Mouse (Mus musculus): ENCODE measurements around the gene Olfr70. TPM values are rescaled to one million over a fixed set of nuclear protein-coding genes. Genes with fewer than 3 reads are reported as not detected.

Gene Olfr70
- total and polyA plus RNA-seq, 3 experiments: not detected

DNA sequence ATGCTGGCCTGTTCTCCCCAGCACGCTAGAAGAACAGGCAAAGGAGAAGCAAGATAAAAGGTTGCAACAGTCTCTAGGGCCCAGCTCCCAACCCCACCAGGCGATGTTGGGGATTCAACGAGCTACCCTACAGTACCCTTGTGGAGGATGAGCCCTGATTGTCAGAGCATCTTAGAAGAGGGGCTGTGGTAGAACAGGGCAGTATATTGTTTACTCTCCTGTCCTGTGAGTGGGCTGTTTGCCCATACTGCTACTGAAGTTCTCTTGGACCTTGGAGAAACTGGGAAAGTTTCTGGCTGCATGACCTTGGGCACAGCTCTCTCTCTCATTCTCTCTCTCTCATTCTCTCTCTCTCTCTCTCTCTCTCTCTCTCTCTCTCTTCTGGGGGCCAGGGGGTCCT is 28.5 kb upstream of the Olfr70 start:
- in situ Hi-C loops (cut with MboI; ENCODE audit: low pct_ligation_motif_present, low pct_unique_long_range_greater_than_20kb, low sequenced_read_pairs): loop anchor here (25.0 kb wide), 1 partner anchor 258 kb away; the partner anchor contains the start of gene Ccin
- Histone ChIP-seq H3K4me2 (ENCODE audit: insufficient read depth, low read depth, poor library complexity, severe bottlenecking) (no peak overlapping the region), H3K27me3 (replicated peaks) (peaks cover 91% of the 10 kb centered on the region), H3K9me3 (replicated peaks; ENCODE audit: low read length) (no peaks in the 10 kb centered on the region), H3K79me2 (replicated peaks; ENCODE audit: control insufficient read depth, extremely low read depth, insufficient read depth, poor library complexity, severe bottlenecking) (no peaks in the 10 kb centered on the region), H3K9ac (ENCODE audit: insufficient read depth, low read depth) (no peak overlapping the region), H3K4me1 (ENCODE audit: control insufficient read depth in 1 of 2, insufficient read depth in 2 of 2) (no peaks in the 10 kb centered on the region), H3K27ac (ENCODE audit: insufficient read depth, low read depth) (no peak overlapping the region), H3K4me3 (replicated peaks in 1 of 3; ENCODE audit: low read depth in 2 of 3, low read length in 2 of 3, poor library complexity in 1 of 3) (no peak overlapping the region), H3K36me3 (replicated peaks in 1 of 2; ENCODE audit: control insufficient read depth in 1 of 2, insufficient read depth in 1 of 2, low read length in 1 of 2) (no peaks in the 10 kb centered on the region)
- dilution Hi-C loops (cut with MboI; ENCODE audit: extremely low pct_ligation_motif_present, extremely low pct_unique_long_range_greater_than_20kb, low sequenced_read_pairs): no loop called here
- TF ChIP-seq MAZ (IDR thresholded peaks at IDR 0.05; ENCODE audit: low read depth, low read length): no peak
- TF ChIP-seq MEF2A (IDR thresholded peaks at IDR 0.05; ENCODE audit: borderline replicate concordance, low read depth, low read length): no peak
- no peak for TF ChIP-seq USF1 (IDR thresholded peaks at IDR 0.05; ENCODE audit: low read depth, low read length)
- TF ChIP-seq ZKSCAN1 (IDR thresholded peaks at IDR 0.05; ENCODE audit: borderline replicate concordance, low read depth, low read length): no peak
- no peak for TF ChIP-seq JUND (conservative IDR thresholded peaks at IDR 0.05; ENCODE audit: low read depth, low read length)
- TF ChIP-seq CTCF (conservative IDR thresholded peaks at IDR 0.05 in 1 of 2, IDR thresholded peaks at IDR 0.05 in 1 of 2; ENCODE audit: low read depth in 2 of 2, low read length in 2 of 2): no peak
- no peak for TF ChIP-seq BHLHE40 (IDR thresholded peaks at IDR 0.05; ENCODE audit: low read depth, low read length)
- no peak for TF ChIP-seq POLR2A (IDR thresholded peaks at IDR 0.05; ENCODE audit: low read depth, low read length)
- no peak for DNase-seq (ENCODE audit: extremely low read depth)

DNA sequence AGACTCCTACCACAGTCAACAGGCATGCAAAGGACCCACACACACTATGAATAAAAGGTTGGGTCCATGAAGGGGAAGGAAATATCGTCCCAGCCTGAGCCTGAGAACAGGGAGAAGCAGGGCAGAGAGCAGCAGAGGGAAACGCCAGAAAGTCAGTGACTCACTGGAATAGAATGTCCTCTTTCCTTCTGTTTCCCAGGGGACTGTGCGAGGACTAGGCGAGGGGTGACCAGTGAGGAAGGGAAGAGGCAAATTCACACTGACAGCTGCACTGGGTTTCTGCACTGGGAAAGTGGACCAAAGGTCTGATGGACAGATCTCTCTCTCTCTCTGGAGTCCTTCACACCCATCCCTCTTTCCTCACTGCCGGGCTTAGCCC is 28.0 kb upstream of the Olfr70 start:
- no peaks in the 10 kb centered on the region for H3K36me3 ChIP-seq (replicated peaks in 1 of 2; ENCODE audit: control insufficient read depth in 1 of 2, insufficient read depth in 1 of 2, low read length in 1 of 2)
- no peaks in the 10 kb centered on the region for H3K9me3 ChIP-seq (replicated peaks; ENCODE audit: low read length)
- no peak for DNase-seq (ENCODE audit: extremely low read depth)
- no peak overlapping the region for H3K4me3 ChIP-seq (replicated peaks in 1 of 3; ENCODE audit: low read depth in 2 of 3, low read length in 2 of 3, poor library complexity in 1 of 3)
- H3K4me1 ChIP-seq (ENCODE audit: control insufficient read depth in 1 of 2, insufficient read depth in 2 of 2): no peaks in the 10 kb centered on the region
- in situ Hi-C loops (cut with MboI; ENCODE audit: low pct_ligation_motif_present, low pct_unique_long_range_greater_than_20kb, low sequenced_read_pairs): loop anchor here (25.0 kb wide), 1 partner anchor 259 kb away; the partner anchor contains the start of gene Ccin
- dilution Hi-C loops (cut with MboI; ENCODE audit: extremely low pct_ligation_motif_present, extremely low pct_unique_long_range_greater_than_20kb, low sequenced_read_pairs): no loop called here
- no peak overlapping the region for H3K9ac ChIP-seq (ENCODE audit: insufficient read depth, low read depth)
- TF ChIP-seq CHD2 (IDR thresholded peaks at IDR 0.05; ENCODE audit: low read length) (no peak), SIN3A (IDR thresholded peaks at IDR 0.05; ENCODE audit: low read length) (no peak), E2F4 (IDR thresholded peaks at IDR 0.05; ENCODE audit: insufficient replicate concordance, low read depth, low read length) (no peak), ZKSCAN1 (IDR thresholded peaks at IDR 0.05; ENCODE audit: borderline replicate concordance, low read depth, low read length) (no peak)
- no peak overlapping the region for H3K27ac ChIP-seq (ENCODE audit: insufficient read depth, low read depth)
- H3K4me2 ChIP-seq (ENCODE audit: insufficient read depth, low read depth, poor library complexity, severe bottlenecking): no peak overlapping the region
- no peaks in the 10 kb centered on the region for H3K79me2 ChIP-seq (replicated peaks; ENCODE audit: control insufficient read depth, extremely low read depth, insufficient read depth, poor library complexity, severe bottlenecking)
- H3K27me3 ChIP-seq (replicated peaks): peaks cover 89% of the 10 kb centered on the region

DNA sequence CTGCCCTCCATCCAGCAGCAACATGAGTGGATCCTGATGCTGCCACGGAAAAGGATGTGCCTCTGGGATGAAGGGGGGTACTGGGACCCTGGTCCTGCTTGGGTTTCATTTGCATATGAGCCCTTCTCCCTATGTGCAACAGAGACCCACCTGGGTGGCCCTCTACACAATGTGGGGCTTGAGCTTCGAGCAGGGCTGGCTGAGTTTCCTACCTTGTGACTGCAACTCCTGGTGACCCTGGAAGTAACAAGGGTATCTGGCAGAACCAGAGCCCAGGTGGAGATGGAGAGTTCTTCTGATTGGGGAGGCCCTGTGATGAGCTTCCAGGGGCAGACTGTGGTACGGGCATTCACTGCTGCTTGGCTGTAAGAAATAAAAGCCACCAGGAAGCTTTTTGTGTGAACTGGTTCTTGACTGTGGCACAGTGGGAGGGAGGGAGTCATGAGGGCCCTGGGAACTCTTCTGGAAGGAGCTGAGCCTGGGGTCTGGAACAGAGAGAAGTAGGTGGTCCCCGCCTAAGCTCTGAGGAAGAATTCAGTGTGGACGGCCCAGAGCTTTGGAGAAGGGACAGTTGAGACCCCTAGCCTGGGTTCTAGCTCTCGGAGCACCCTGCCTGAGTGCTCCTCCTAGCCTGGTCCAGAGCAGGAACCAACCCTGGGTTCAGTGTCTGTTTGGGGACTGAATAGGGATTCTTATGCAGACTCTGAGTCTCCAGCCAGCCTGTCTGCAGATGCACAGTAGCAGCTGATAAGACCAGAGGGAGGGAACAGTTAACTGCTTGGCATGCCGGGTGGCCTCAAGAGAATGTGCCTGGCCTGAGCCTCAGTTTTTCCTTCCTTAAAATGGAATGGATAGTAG is 27.3 kb upstream of the Olfr70 start:
- Histone ChIP-seq H3K36me3 (replicated peaks in 1 of 2; ENCODE audit: control insufficient read depth in 1 of 2, insufficient read depth in 1 of 2, low read length in 1 of 2) (no peaks in the 10 kb centered on the region), H3K27ac (ENCODE audit: insufficient read depth, low read depth) (no peak overlapping the region), H3K27me3 (replicated peaks) (peaks cover 85% of the 10 kb centered on the region), H3K9me3 (replicated peaks; ENCODE audit: low read length) (no peaks in the 10 kb centered on the region), H3K4me1 (ENCODE audit: control insufficient read depth in 1 of 2, insufficient read depth in 2 of 2) (no peaks in the 10 kb centered on the region), H3K4me3 (replicated peaks in 1 of 3; ENCODE audit: low read depth in 2 of 3, low read length in 2 of 3, poor library complexity in 1 of 3) (no peak overlapping the region), H3K4me2 (ENCODE audit: insufficient read depth, low read depth, poor library complexity, severe bottlenecking) (no peak overlapping the region), H3K9ac (ENCODE audit: insufficient read depth, low read depth) (no peak overlapping the region), H3K79me2 (replicated peaks; ENCODE audit: control insufficient read depth, extremely low read depth, insufficient read depth, poor library complexity, severe bottlenecking) (no peaks in the 10 kb centered on the region)
- DNase-seq (ENCODE audit: extremely low read depth): no peak
- in situ Hi-C loops (cut with MboI; ENCODE audit: low pct_ligation_motif_present, low pct_unique_long_range_greater_than_20kb, low sequenced_read_pairs): loop anchor here (25.0 kb wide), 1 partner anchor 259 kb away; the partner anchor contains the start of gene Ccin
- TF ChIP-seq NELFE (IDR thresholded peaks at IDR 0.05; ENCODE audit: low read depth, low read length): no peak
- TF ChIP-seq NRF1 (IDR thresholded peaks at IDR 0.05; ENCODE audit: low read depth, low read length): no peak
- TF ChIP-seq ZKSCAN1 (IDR thresholded peaks at IDR 0.05; ENCODE audit: borderline replicate concordance, low read depth, low read length): no peak
- TF ChIP-seq JUND (conservative IDR thresholded peaks at IDR 0.05; ENCODE audit: low read depth, low read length): no peak
- no peak for TF ChIP-seq ZC3H11A (IDR thresholded peaks at IDR 0.05; ENCODE audit: low read depth, low read length)
- no peak for TF ChIP-seq POLR2A (IDR thresholded peaks at IDR 0.05; ENCODE audit: low read depth, low read length)
- no peak for TF ChIP-seq RAD21 (IDR thresholded peaks at IDR 0.05; ENCODE audit: low read depth, low read length)
- TF ChIP-seq MXI1 (IDR thresholded peaks at IDR 0.05; ENCODE audit: low read depth, low read length): no peak
- no peak for TF ChIP-seq BHLHE40 (IDR thresholded peaks at IDR 0.05; ENCODE audit: low read depth, low read length)
- TF ChIP-seq ZNF384 (IDR thresholded peaks at IDR 0.05; ENCODE audit: low read depth, low read length): no peak
- no peak for TF ChIP-seq MAX (IDR thresholded peaks at IDR 0.05; ENCODE audit: low read length)
- TF ChIP-seq MYC (IDR thresholded peaks at IDR 0.05; ENCODE audit: low read depth, low read length): no peak
- no peak for TF ChIP-seq ETS1 (conservative IDR thresholded peaks at IDR 0.05; ENCODE audit: low read depth, low read length)
- TF ChIP-seq RCOR1 (conservative IDR thresholded peaks at IDR 0.05; ENCODE audit: low read depth, low read length): no peak
- no peak for TF ChIP-seq POLR2AphosphoS2 (IDR thresholded peaks at IDR 0.05; ENCODE audit: low read depth, low read length)
- TF ChIP-seq MEF2A (IDR thresholded peaks at IDR 0.05; ENCODE audit: borderline replicate concordance, low read depth, low read length): no peak
- dilution Hi-C loops (cut with MboI; ENCODE audit: extremely low pct_ligation_motif_present, extremely low pct_unique_long_range_greater_than_20kb, low sequenced_read_pairs): no loop called here

Data from CH12.LX (cell line).